Mouse (Mus musculus): ENCODE measurements at regions not wholly inside any gene's neighbourhood (a gene's known extent, or its start where the extent isn't known, plus 50 kb on each side); places are given as distances from the start of the nearest gene placed in this dataset.

DNA sequence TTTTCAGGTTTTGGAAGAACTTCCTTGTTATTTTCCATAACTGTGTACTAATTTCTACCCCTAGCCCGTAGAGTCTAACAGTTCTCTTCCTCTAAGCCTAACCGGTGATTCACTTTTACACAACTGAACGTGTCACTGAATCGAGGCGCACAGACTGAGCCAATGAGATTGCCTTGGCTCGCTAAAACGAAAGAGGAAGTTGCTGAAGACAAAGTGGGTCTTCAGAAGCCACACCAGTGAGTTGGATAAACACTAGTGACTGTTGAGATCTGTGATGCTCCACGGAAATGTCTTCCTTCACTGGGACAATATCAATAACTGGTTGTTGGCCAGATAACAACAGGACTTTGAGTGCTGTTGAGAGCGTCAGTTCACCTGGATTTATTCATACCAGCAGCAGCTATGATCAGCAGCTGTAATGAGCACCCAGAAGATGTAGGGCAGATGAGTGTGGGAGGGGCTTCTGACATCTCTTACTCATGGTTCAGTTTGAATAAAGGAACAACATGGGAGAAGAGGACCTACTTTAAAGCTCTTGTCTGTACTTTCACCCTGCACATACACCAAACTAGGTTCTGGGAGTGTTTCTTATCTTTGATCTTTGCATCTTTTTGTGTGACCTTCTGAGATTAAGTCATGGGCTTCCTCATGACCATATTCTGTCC is 75.3 kb upstream of the Igfbp7 start:
- DNase-seq = peak; percentile 47

DNA sequence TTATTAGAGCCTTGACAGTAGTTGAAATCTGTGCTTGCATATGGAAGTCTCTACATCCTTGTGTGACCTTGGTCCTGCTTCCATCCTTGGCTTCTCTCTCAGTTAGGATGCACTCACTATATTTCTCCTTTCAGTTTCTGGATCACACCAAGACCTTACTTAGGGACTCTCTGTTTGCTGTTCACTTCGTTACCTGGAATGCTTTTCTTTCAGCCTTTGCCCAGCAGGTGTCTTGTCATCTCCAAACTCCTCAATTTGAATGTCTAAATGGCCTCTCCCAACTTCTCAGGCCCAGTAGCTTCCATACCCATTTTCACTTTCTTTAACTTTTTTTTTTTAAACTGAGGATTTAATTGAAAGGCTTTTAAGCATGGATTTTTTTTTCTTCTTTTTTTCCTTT is 74.0 kb upstream of the Igfbp7 start:
- no peak for DNase-seq

DNA sequence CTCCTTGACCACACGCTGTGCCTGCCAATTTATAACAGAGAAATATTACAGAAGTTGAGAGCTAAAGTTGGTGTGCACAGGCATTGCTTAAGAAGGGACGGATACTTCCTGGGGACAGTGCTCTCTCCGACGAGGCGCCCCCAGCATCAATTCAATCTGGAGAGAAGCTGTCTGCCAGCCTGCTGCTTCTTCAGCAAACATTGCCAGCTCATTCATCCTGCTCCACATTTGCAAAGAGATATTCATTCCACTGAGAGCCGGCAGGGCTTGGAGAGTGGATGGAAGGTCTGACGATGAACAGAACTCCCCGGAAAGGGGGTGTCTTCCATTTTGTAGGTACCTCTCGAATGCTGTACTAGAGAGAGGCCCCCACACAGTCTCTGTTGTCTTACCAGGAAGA is 70.0 kb upstream of the Igfbp7 start:
- no peak for DNase-seq

DNA sequence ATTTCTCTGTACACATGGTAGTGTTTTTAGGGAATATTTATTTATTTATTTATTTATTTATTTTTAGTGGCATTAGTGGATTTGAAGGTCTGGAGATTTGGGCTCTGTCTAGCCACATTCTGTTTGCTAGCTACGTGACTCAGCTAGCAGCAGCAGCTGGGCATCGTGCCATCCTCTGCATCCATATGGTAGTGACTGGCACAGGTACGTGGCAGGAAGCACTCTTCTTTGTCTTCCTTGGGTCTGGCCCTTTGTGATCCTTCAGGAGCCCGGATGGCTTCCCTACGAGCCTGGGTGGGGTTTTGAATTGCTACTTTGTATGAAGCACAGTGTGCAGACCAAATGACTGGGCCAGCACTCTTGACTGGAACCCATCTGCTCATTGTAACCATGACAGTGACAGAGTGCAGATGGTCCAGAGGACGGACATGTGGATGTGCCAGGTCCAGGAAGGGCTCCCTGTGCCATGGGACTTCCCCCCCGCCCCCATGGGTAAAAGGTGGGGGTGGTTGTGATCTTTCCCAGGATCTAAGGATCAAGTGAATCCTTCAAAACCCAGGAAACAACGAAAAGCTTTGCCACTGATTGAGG is 66.2 kb upstream of the Igfbp7 start:
- no peak for DNase-seq

DNA sequence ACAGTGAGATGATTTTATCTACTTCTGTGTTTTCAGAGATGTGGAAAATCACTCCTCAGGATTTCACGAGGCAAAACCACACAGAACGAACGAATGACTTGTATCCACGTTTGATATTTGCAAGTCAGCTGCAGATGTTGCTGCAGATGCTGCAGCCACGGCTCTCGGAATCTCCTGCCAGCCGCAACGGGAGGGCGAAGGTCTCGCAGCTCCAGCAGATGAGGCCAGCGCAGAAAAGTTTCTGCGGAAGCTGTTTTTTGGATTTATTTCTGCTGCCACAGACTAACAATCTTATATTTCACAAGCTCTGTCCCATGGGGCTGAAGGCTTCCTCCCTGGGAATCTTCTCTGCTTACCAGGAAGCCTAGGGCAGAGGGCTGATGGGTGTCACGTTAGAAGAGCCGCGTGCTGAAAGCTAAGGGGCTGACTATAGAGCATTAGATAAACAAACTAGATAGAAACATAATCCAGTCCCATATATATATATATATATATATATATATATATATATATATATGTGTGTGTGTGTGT is 61.5 kb upstream of the Igfbp7 start:
- no peak for DNase-seq

DNA sequence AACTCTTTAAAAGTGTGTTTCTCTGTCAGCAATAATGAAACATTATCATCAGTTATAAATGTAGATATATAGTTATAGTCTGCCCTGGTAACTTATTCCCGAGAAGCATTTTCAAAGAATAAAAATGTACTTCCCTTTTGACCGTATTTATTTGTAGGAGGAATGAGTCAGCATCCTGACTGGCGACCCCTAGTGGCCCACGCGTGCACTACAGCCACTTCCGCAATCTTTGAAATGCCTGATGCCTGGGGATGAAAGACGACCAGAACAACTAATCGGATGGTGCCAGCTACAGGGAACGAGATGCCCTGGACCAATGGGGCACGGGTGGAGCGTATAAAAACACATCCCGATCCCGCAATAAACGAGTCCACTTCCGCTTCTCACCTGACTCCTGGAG is 60.6 kb upstream of the Igfbp7 start:
- DNase-seq = peak; percentile 82

DNA sequence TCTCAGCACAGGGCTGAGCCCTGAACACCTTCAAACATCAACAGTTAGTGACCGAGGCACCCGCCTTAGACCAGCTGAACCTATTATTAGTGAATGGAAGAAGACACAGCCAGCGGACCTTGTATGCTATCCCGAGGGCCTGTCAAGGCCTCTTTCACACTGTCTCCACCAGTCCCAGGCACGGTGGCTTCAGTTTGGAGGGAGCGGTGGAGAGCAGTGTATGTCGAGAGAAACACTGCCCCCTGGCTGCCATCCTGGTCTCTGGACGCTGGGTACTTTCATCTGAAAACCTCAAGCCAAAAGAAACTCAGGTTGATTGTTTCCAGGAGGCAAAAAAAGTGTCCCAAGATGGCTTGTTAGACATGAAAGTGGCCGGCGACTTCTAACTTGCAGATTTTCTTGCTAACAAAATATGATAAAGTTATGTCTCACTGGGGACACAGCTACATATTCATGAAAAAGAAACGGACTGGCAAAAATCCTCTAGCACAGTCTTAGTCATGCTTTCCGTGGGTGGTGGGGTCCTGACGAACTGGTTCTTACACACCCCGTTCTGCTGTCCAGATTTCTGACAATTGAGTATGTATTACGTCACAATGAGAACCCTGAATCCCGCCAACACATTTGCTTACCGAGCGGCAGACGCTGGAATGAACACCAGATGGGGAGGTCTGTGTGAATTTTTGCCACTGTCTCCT is 57.2 kb upstream of the Igfbp7 start:
- peak; percentile 80 for DNase-seq

DNA sequence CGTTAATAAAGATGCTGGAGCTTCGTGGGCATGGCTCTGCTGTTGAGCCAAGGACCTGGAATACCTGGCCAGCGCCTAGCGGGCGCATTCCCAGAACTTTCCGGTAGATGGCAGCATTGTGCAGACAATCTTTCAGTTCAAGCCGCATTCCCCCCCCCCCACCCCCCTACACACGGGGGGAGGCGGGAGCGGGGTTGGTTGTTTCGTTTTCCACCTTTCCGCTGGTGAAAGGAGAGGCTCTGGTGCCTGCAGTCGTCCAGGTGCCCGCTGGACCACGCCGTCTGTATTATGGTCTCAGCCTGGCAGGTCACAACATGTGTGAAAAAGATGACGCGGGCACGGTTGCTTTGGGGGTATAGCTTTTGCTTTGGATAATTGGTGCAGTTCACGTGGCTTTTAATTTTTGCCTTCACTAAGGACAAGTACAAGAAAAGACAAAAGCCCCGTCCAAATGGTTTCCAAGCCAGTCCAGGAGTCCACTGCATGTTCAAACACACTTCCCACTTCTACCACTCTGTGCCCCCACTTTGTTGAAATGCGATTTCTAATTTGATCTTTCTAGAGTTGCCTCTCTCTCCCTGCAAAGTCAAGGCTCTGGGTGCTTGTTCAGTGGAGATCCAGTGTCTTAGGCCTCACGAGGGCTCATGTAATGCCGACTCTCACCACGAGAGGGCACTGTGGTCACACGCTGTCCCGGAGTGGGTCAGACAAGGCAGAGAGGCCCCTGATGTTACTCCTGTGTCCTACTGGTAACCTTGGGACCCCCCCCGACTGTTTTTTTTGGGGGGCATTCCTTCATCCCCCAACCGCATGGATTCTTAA is 52.3 kb upstream of the Igfbp7 start:
- DNase-seq = peak; percentile 94
